ENCODE assay signal across 15 mouse cellular contexts in genomic region chr7:99662311-99662710, GRCm38 (mm10). TPM values are rescaled to one million over a fixed set of nuclear protein-coding genes. Genes with fewer than 3 reads are reported as not detected.
"Had no signal": no experiment of that assay in that cellular context is flagged by ENCODE, and none has a peak within 500 bp of the region (broad histone marks: within the 10 kb centered on the region; RNA-seq: fewer than 3 reads in every experiment).

No protein-coding gene starts in this region.

- H3K27ac ChIP-seq: kidney, embryonic 15.5 days; limb, embryonic 10.5 days; limb, embryonic 13.5 days; liver, embryonic 12.5 days; liver, embryonic 15.5 days; lung, embryonic 15.5 days; midbrain, embryonic 10.5 days; midbrain, embryonic 13.5 days had no signal

- H3K9ac ChIP-seq: kidney, embryonic 15.5 days; limb, embryonic 13.5 days; liver, embryonic 12.5 days; liver, embryonic 15.5 days; lung, embryonic 15.5 days; midbrain, embryonic 13.5 days had no signal

- H3K27me3 ChIP-seq: kidney, embryonic 15.5 days; limb, embryonic 13.5 days; lung, embryonic 15.5 days; midbrain, embryonic 13.5 days had no signal

- DNase-seq: kidney, postnatal 10 days; kidney, postnatal 36 days; layer of hippocampus, adult 9-11 months; liver; thymus, adult 18-20 months; thymus, postnatal 36 days had no signal

- H3K4me1 ChIP-seq: limb, embryonic 13.5 days; liver, embryonic 12.5 days; liver, embryonic 15.5 days; megakaryocyte, embryonic 14.5 days had no signal

- H3K4me3 ChIP-seq: kidney, embryonic 15.5 days; limb, embryonic 10.5 days; limb, embryonic 13.5 days; liver, embryonic 12.5 days; liver, embryonic 15.5 days; lung, embryonic 15.5 days; megakaryocyte, embryonic 14.5 days; midbrain, embryonic 10.5 days; midbrain, embryonic 13.5 days had no signal

- H3K36me3 ChIP-seq: kidney, embryonic 15.5 days; limb, embryonic 10.5 days; limb, embryonic 13.5 days; liver, embryonic 12.5 days; liver, embryonic 15.5 days; lung, embryonic 15.5 days; midbrain, embryonic 10.5 days; midbrain, embryonic 13.5 days had no signal

RNA-seq across cellular contexts. Expression of gene Tpbgl, which starts 35.4 kb away (rescaled TPM):
- polyA plus RNA-seq: limb, embryonic 10.5 days had no signal
